Mouse (Mus musculus) stomach, postnatal 0 days (tissue): ENCODE measurements around the gene Armcx5. TPM values are rescaled to one million over a fixed set of nuclear protein-coding genes. Genes with fewer than 3 reads are reported as not detected.
A peak's percentile ranks its signal among the peaks of the same experiment; 100 is the strongest.
"Not testable (repeated sequence)": the region's sequence is repeated elsewhere in the genome, so short reads cannot be mapped to it uniquely, and the experiment has no call there.

Experiments
- ATAC-seq: fragments of 200-750 bp; cut with Nextera tagmentation; 2 replicates; pipeline ENCODE4 v1.8.0; 2017; ENCODE audit not compliant: low FRiP score, low TSS enrichment
- DNase-seq: peaks from one replicate; pipeline ENCODE4 v3.0.0-alpha.2; 2016; ENCODE audit warnings: low spot score
- H3K27ac ChIP-seq: fragments of 300-500 bp; sonication (generic); replicated peaks from 2 replicates; pipeline ENCODE4 v1.5.1; 2014; ENCODE audit warnings: mild to moderate bottlenecking, control low read depth
- H3K27me3 ChIP-seq: fragments of 300-500 bp; sonication (generic); 2 replicates; pipeline ENCODE4 v1.6.1; 2014; ENCODE audit warnings: low read length; ENCODE audit not compliant: control insufficient read depth, insufficient read depth
- H3K36me3 ChIP-seq: fragments of 300-500 bp; sonication (generic); 2 replicates; pipeline ENCODE4 v1.6.1; 2014; ENCODE audit warnings: low read length, mixed read lengths; ENCODE audit not compliant: control insufficient read depth, insufficient read depth
- H3K4me1 ChIP-seq: fragments of 300-500 bp; sonication (generic); replicated peaks from 2 replicates; pipeline ENCODE4 v1.6.1; 2014; ENCODE audit warnings: antibody characterized with exemption; ENCODE audit not compliant: control insufficient read depth, insufficient read depth
- H3K4me2 ChIP-seq: fragments of 300-500 bp; sonication (generic); replicated peaks from 2 replicates; pipeline ENCODE4 v1.6.1; 2014; ENCODE audit warnings: low read depth, mild to moderate bottlenecking, control low read depth, moderate library complexity
- H3K4me3 ChIP-seq: fragments of 300-500 bp; sonication (generic); 2 replicates; pipeline ENCODE4 v1.5.1; 2014; ENCODE audit warnings: low read depth, low read length, control low read depth
- H3K9ac ChIP-seq: fragments of 300-500 bp; sonication (generic); 2 replicates; pipeline ENCODE4 v1.6.1; 2014; ENCODE audit warnings: mild to moderate bottlenecking, low read length, control low read depth, mixed read lengths
- H3K9me3 ChIP-seq: fragments of 300-500 bp; sonication (generic); 2 replicates; pipeline ENCODE4 v1.6.1; 2016; ENCODE audit warnings: low read length; ENCODE audit not compliant: control insufficient read depth
- CTCF ChIP-seq: IDR thresholded peaks from 2 replicates; pipeline ENCODE4 v1.5.1; 2016; ENCODE audit warnings: antibody characterized with exemption, low read depth, mild to moderate bottlenecking, moderate library complexity
- EP300 ChIP-seq: optimal IDR thresholded peaks from 2 replicates; pipeline ENCODE3; 2016; ENCODE audit warnings: antibody characterized with exemption
- WGBS: fragments of 180-500 bp; shearing (Covaris S2); extraction: QIAGEN DNeasy Blood & Tissue Kit; methylation state at CpG from one replicate; pipeline ENCODE4 v1.1.7; 2014; 5-methylcytosine and 5-hydroxymethylcytosine counted together
- polyA plus RNA-seq: library from polyadenylated mRNA; unstranded; fragments of >200 nt; fragmentation: Nextera tagmentation; extraction: Ambion mirVana; gene quantifications from 2 replicates; pipeline ENCODE4 v1.2.1, GENCODE M21; 2015

Gene Armcx5
- polyA plus RNA-seq, 1 experiment from 2014 or later, result 6.5 TPM

GRCm38 (mm10) chrX:135738730-135739520 lies 3.6 kb upstream of the Armcx5 start:
- TF ChIP-seq EP300, result no peak
- ATAC-seq, result no peak
- no peak for DNase-seq
- 91% methylated on average over 2 of the region's 2 CpGs for WGBS
- H3K27ac ChIP-seq, result no peak overlapping the region
- no peak overlapping the region for H3K9ac ChIP-seq
- no peaks in the 10 kb centered on the region for H3K36me3 ChIP-seq
- no peaks in the 10 kb centered on the region for H3K9me3 ChIP-seq
- H3K4me1 ChIP-seq, result no peaks in the 10 kb centered on the region
- no peaks in the 10 kb centered on the region for H3K27me3 ChIP-seq
- no peak overlapping the region for H3K4me3 ChIP-seq
- no peak overlapping the region for H3K4me2 ChIP-seq

DNA sequence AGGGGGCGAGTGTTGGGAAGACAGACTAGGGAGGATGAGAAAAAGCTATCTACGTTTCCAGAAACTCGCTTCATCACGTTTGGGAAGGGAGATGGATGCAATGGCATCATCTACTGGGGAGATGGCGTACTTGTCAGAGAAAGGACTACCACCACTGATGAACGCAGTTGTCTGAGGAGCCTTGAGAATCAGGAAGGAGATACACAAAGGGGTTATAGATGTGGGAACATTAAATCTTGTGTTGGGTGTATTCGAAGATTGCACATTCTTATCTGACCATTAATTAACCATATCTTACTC lies 473 bp downstream of the Armcx5 start:
- ATAC-seq, result no peak
- H3K27me3 ChIP-seq, result no peaks in the 10 kb centered on the region
- TF ChIP-seq CTCF, result no peak; the same call in none of the 2 replicates
- TF ChIP-seq EP300, result no peak
- H3K9me3 ChIP-seq, result no peaks in the 10 kb centered on the region
- 15% methylated on average over 7 of the region's 7 CpGs for WGBS
- H3K4me1 ChIP-seq, result no peaks in the 10 kb centered on the region
- peak overlapping the region; percentile 55 for H3K4me3 ChIP-seq
- peak overlapping the region; percentile 51 for H3K4me2 ChIP-seq
- DNase-seq, result no peak
- peak overlapping the region; percentile 70 for H3K9ac ChIP-seq
- peak overlapping the region; percentile 65 for H3K27ac ChIP-seq
- H3K36me3 ChIP-seq, result no peaks in the 10 kb centered on the region

- not testable (repeated sequence) for DNase-seq, H3K36me3 ChIP-seq, H3K9ac ChIP-seq, H3K27me3 ChIP-seq, H3K4me1 ChIP-seq, ATAC-seq, H3K9me3 ChIP-seq, H3K4me2 ChIP-seq, H3K27ac ChIP-seq, H3K4me3 ChIP-seq
- WGBS, result 93% methylated on average over 3 of the region's 3 CpGs
Measured at GRCm38 (mm10) chrX:135745376-135745775, 2.8 kb downstream of the Armcx5 start.

DNA sequence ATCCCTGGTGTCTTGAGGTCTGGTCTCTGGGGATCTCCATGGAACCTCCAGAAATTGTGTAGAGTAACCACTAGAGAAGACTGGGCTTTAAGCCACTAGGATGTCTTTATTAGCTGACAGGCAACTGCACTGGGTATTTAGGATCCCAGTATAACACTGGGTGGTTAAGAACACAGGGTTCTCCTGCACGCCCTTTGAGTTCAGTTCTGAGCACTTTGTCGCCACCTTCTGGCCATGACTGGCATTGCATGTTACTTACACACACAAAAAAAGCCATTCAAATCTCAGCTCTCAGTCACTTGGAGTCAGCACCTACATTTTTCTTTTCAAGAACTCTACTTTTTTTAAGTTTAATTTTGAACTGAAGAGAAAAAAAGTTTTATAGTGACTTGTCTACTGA lies 10.3 kb downstream of the Armcx5 start:
- ATAC-seq, result no peak
- H3K9ac ChIP-seq, result no peak overlapping the region
- TF ChIP-seq CTCF (peak; percentile 81), EP300 (no peak)
- DNase-seq, result peak; percentile 66
- H3K27ac ChIP-seq, result no peak overlapping the region
- no peaks in the 10 kb centered on the region for H3K27me3 ChIP-seq
- no peaks in the 10 kb centered on the region for H3K9me3 ChIP-seq
- 2% methylated on average over 2 of the region's 2 CpGs for WGBS
- H3K4me2 ChIP-seq, result no peak overlapping the region
- H3K4me3 ChIP-seq, result no peak overlapping the region
- H3K4me1 ChIP-seq, result no peaks in the 10 kb centered on the region
- H3K36me3 ChIP-seq, result no peaks in the 10 kb centered on the region

GRCm38 (mm10) chrX:135761707-135762106 lies 19.2 kb downstream of the Armcx5 start:
- Histone ChIP-seq H3K36me3 (no peaks in the 10 kb centered on the region), H3K9me3 (no peaks in the 10 kb centered on the region), H3K4me1 (no peaks in the 10 kb centered on the region), H3K27me3 (no peaks in the 10 kb centered on the region), H3K9ac (no peak overlapping the region), H3K27ac (no peak overlapping the region), H3K4me2 (no peak overlapping the region), H3K4me3 (no peak overlapping the region)
- DNase-seq, result no peak
- TF ChIP-seq EP300 (no peak), CTCF (peak; percentile 68)
- no peak for ATAC-seq

DNA sequence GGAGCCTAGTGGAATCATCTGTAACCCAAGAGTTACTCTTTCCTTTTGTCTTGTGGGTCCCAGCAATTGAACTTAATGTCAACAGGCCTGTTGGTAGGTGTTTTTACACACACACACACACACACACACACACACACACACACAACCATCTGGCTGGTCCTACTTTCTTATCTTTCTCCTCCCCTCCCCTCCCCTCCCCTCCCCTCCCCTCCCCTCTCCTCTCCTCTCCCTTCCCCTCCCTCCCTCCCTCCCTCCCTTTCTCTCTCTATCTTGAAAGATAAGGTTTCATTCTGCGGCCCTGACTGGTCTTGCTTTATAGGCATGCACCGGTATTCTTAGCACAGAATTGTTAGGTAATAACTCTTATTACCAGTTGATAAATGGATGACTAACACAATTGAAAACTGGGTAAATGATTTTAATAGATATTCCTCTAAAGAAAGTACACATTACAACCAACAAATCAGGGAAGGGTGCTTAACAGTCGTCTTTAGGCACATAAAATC lies 25.6 kb downstream of the Armcx5 start:
- 22% methylated on average over 2 of the region's 3 CpGs for WGBS
- Histone ChIP-seq H3K27me3 (no peaks in the 10 kb centered on the region), H3K4me3 (no peak overlapping the region), H3K4me1 (no peaks in the 10 kb centered on the region), H3K27ac (no peak overlapping the region), H3K9me3 (no peaks in the 10 kb centered on the region), H3K36me3 (no peaks in the 10 kb centered on the region), H3K9ac (no peak overlapping the region), H3K4me2 (no peak overlapping the region)
- ATAC-seq (no peak), DNase-seq (no peak)
- TF ChIP-seq EP300, result no peak
